12 mouse cellular contexts compared by ENCODE assay signal in genomic region chr2:153612594-153613281, GRCm38 (mm10). TPM values are rescaled to one million over a fixed set of nuclear protein-coding genes. Genes with fewer than 3 reads are reported as not detected.
DNase-seq lines count a peak whose midpoint lies in the region; ATAC-seq and TF ChIP-seq lines count a peak whose summit lies in the region.
"Had no signal": no experiment of that assay in that cellular context is flagged by ENCODE, and none has a peak within 500 bp of the region (broad histone marks: within the 10 kb centered on the region; RNA-seq: fewer than 3 reads in every experiment).

No protein-coding gene starts in this region.

- H3K27ac ChIP-seq in gastrocnemius, adult 2 months: no peak overlapping the region
- H3K27ac ChIP-seq in midbrain, embryonic 11.5 days (ENCODE audit: low read depth, low read length): no peak overlapping the region
- H3K27ac ChIP-seq in midbrain, embryonic 10.5 days (replicated peaks): no peak overlapping the region
- H3K27ac ChIP-seq in heart, embryonic 16.5 days (ENCODE audit: low read length): peak overlapping the region; percentile 12; the same call in 1 of the 2 replicates
- no peak overlapping the region for H3K27ac ChIP-seq in midbrain, embryonic 14.5 days (replicated peaks; ENCODE audit: low read depth, low read length)

- ATAC-seq in midbrain, embryonic 11.5 days (ENCODE audit: low FRiP score): no peak
- ATAC-seq in heart, embryonic 16.5 days (replicated peaks; ENCODE audit: extremely low read depth, insufficient read depth, low FRiP score): no peak
- ATAC-seq in midbrain, embryonic 14.5 days (ENCODE audit: low FRiP score, low TSS enrichment): no peak

- H3K4me1 ChIP-seq in midbrain, embryonic 11.5 days (ENCODE audit: control insufficient read depth, insufficient read depth, low read length): peaks cover 11% of the 10 kb centered on the region; the same call in 1 of the 2 replicates
- H3K4me1 ChIP-seq in midbrain, embryonic 10.5 days: peaks cover 41% of the 10 kb centered on the region
- H3K4me1 ChIP-seq in heart, embryonic 16.5 days (ENCODE audit: control insufficient read depth, insufficient read depth, low read length): peaks cover 32% of the 10 kb centered on the region
- peaks cover 18% of the 10 kb centered on the region for H3K4me1 ChIP-seq in midbrain, embryonic 14.5 days (ENCODE audit: control insufficient read depth, insufficient read depth, low read length)

- DNase-seq in gastrocnemius, adult 2 months: peak; percentile 18
- no peak for DNase-seq in gastrocnemius, postnatal 10 days
- peak; percentile 84 for DNase-seq in midbrain, embryonic 11.5 days (ENCODE audit: low spot score, missing footprints)
- DNase-seq in midbrain, embryonic 10.5 days (ENCODE audit: low spot score): no peak
- DNase-seq in midbrain, embryonic 14.5 days: peak; percentile 51
- DNase-seq in ovary, postnatal 10 days (ENCODE audit: low spot score): no peak
- no peak for DNase-seq in urinary bladder, adult 2 months (ENCODE audit: low spot score)
- DNase-seq: cerebellum, adult 2 months; layer of hippocampus, adult 9-11 months had no signal

- H3K36me3 ChIP-seq in midbrain, embryonic 11.5 days (ENCODE audit: control insufficient read depth, insufficient read depth, low read length): no peaks in the 10 kb centered on the region
- H3K36me3 ChIP-seq in midbrain, embryonic 10.5 days: peaks cover 10% of the 10 kb centered on the region; the same call in 1 of the 2 replicates
- peaks cover 7% of the 10 kb centered on the region; the same call in 1 of the 2 replicates for H3K36me3 ChIP-seq in heart, embryonic 16.5 days (ENCODE audit: control insufficient read depth, insufficient read depth)
- peaks cover 4% of the 10 kb centered on the region for H3K36me3 ChIP-seq in midbrain, embryonic 14.5 days (ENCODE audit: control insufficient read depth, insufficient read depth, low read length)
- H3K36me3 ChIP-seq: liver, embryonic 15.5 days had no signal

- no peak overlapping the region for H3K4me3 ChIP-seq in gastrocnemius, adult 2 months
- no peak overlapping the region for H3K4me3 ChIP-seq in midbrain, embryonic 11.5 days (ENCODE audit: low read depth, low read length)
- no peak overlapping the region for H3K4me3 ChIP-seq in midbrain, embryonic 10.5 days
- H3K4me3 ChIP-seq in heart, embryonic 16.5 days (ENCODE audit: low read length): no peak overlapping the region
- no peak overlapping the region for H3K4me3 ChIP-seq in midbrain, embryonic 14.5 days (replicated peaks; ENCODE audit: low read depth, low read length)
- H3K4me3 ChIP-seq: erythroblast, embryonic 14.5 days; liver, embryonic 15.5 days had no signal

- H3K9ac ChIP-seq in midbrain, embryonic 11.5 days (ENCODE audit: low read length): no peak overlapping the region
- H3K9ac ChIP-seq in heart, embryonic 16.5 days (ENCODE audit: low read length): no peak overlapping the region
- no peak overlapping the region for H3K9ac ChIP-seq in midbrain, embryonic 14.5 days (replicated peaks; ENCODE audit: low read length)
- H3K9ac ChIP-seq: liver, embryonic 15.5 days had no signal

- no peak for TF ChIP-seq CTCF in gastrocnemius, adult 2 months (IDR thresholded peaks at IDR 0.05)

- WGBS in midbrain, embryonic 11.5 days: 31% methylated on average over 3 of the region's 3 CpGs
- WGBS in midbrain, embryonic 10.5 days: 32% methylated on average over 3 of the region's 3 CpGs
- 33% methylated on average over 3 of the region's 3 CpGs for WGBS in heart, embryonic 16.5 days
- 39% methylated on average over 3 of the region's 3 CpGs for WGBS in midbrain, embryonic 14.5 days

- intact Hi-C loops in gastrocnemius, adult 2 months (cut with DNase I): no loop called here

- H3K4me2 ChIP-seq in midbrain, embryonic 11.5 days: no peak overlapping the region
- no peak overlapping the region for H3K4me2 ChIP-seq in heart, embryonic 16.5 days (ENCODE audit: low read depth, low read length)
- H3K4me2 ChIP-seq in midbrain, embryonic 14.5 days (ENCODE audit: low read length): no peak overlapping the region
- H3K4me2 ChIP-seq: liver, embryonic 15.5 days had no signal

- no peaks in the 10 kb centered on the region for H3K9me3 ChIP-seq in midbrain, embryonic 11.5 days (ENCODE audit: control insufficient read depth, low read length)
- H3K9me3 ChIP-seq in midbrain, embryonic 10.5 days (replicated peaks): no peaks in the 10 kb centered on the region
- H3K9me3 ChIP-seq in heart, embryonic 16.5 days (replicated peaks; ENCODE audit: control insufficient read depth, low read length): no peaks in the 10 kb centered on the region
- no peaks in the 10 kb centered on the region for H3K9me3 ChIP-seq in midbrain, embryonic 14.5 days (ENCODE audit: control insufficient read depth, low read length)
- H3K9me3 ChIP-seq: liver, embryonic 15.5 days had no signal

- no peaks in the 10 kb centered on the region for H3K27me3 ChIP-seq in midbrain, embryonic 11.5 days (ENCODE audit: control insufficient read depth, insufficient read depth, low read length)
- no peaks in the 10 kb centered on the region for H3K27me3 ChIP-seq in midbrain, embryonic 10.5 days (ENCODE audit: low read depth, poor library complexity, severe bottlenecking)
- no peaks in the 10 kb centered on the region for H3K27me3 ChIP-seq in heart, embryonic 16.5 days (ENCODE audit: control insufficient read depth, insufficient read depth, low read length)
- no peaks in the 10 kb centered on the region for H3K27me3 ChIP-seq in midbrain, embryonic 14.5 days (ENCODE audit: control insufficient read depth, insufficient read depth, low read length)
- H3K27me3 ChIP-seq: liver, embryonic 15.5 days had no signal

RNA-seq across cellular contexts. Expression of gene Commd7, which starts 19.8 kb away (rescaled TPM):
- total RNA-seq in gastrocnemius, adult 2 months (2021): 10 to 100 TPM in 1 of 2 experiments, 1 to 10 TPM in 1; 8.1 to 11.9 TPM
- 10 to 100 TPM; 16.6 to 21.5 TPM for total RNA-seq in gastrocnemius, postnatal 10 days (2021)
- 64.9 and 65.4 TPM in 2 replicates for polyA plus RNA-seq in midbrain, embryonic 11.5 days (2014; fragmentation: Nextera tagmentation; extraction: Ambion mirVana)
- polyA plus RNA-seq in midbrain, embryonic 10.5 days (2016; fragmentation: Nextera tagmentation; extraction: Ambion mirVana): 69.7 and 70.5 TPM in 2 replicates
- polyA plus RNA-seq in heart, embryonic 16.5 days (2015; fragmentation: Nextera tagmentation; extraction: Ambion mirVana): 57.3 and 58.5 TPM in 2 replicates
- 76.0 and 92.8 TPM in 2 replicates for polyA plus RNA-seq in midbrain, embryonic 14.5 days (2014; fragmentation: Nextera tagmentation; extraction: Ambion mirVana)
- polyA plus RNA-seq in urinary bladder, adult 2 months (2012; rRNA removed): 33.4 TPM in 2 replicates

RNA-seq across cellular contexts. Expression of gene Dnmt3b, which starts 36.5 kb away (rescaled TPM):
- total RNA-seq in gastrocnemius, adult 2 months (2021): under 1 TPM; 0.56 to 0.89 TPM
- total RNA-seq in gastrocnemius, postnatal 10 days (2021): 1 to 10 TPM; 1.3 to 3.1 TPM
- polyA plus RNA-seq in midbrain, embryonic 11.5 days (2014; fragmentation: Nextera tagmentation; extraction: Ambion mirVana): 12.7 and 12.9 TPM in 2 replicates
- polyA plus RNA-seq in midbrain, embryonic 10.5 days (2016; fragmentation: Nextera tagmentation; extraction: Ambion mirVana): 18.8 and 20.6 TPM in 2 replicates
- polyA plus RNA-seq in heart, embryonic 16.5 days (2015; fragmentation: Nextera tagmentation; extraction: Ambion mirVana): 7.5 and 8.1 TPM in 2 replicates
- polyA plus RNA-seq in midbrain, embryonic 14.5 days (2014; fragmentation: Nextera tagmentation; extraction: Ambion mirVana): 3.1 and 3.2 TPM in 2 replicates
- 2.0 and 2.5 TPM in 2 replicates for polyA plus RNA-seq in urinary bladder, adult 2 months (2012; rRNA removed)

Comparison
In these comparisons a context has a peak if more than half of its experiments do, and no peak if none do; other contexts are left out.
1. DNase-seq: peak in gastrocnemius, adult 2 months (single experiment), midbrain, embryonic 11.5 days (single experiment) and midbrain, embryonic 14.5 days (single experiment); none in gastrocnemius, postnatal 10 days (single experiment), midbrain, embryonic 10.5 days (single experiment), ovary, postnatal 10 days (single experiment) and urinary bladder, adult 2 months (single experiment).